Mouse (Mus musculus) gastrocnemius, postnatal 14 days (tissue): ENCODE measurements around the gene Cd244a. TPM values are rescaled to one million over a fixed set of nuclear protein-coding genes. Genes with fewer than 3 reads are reported as not detected.

ENCODE experiments used
- DNase-seq: peaks from one replicate; pipeline ENCODE4 v3.0.0; 2021; ENCODE audit warnings: mixed read lengths
- intact Hi-C: fragments of 180-260 bp; cut with DNase I; formaldehyde crosslinking; loops from one replicate; pipeline ENCODE4 v1.15.1; 2025; ENCODE audit warnings: low total_unique reads
- total RNA-seq, 2 experiments: library from RNA; stranded (reverse); gene quantifications; 2 replicates each; pipeline ENCODE4 v1.2.3; 2021

The Cd244a gene
- total RNA-seq, 2 experiments from 2014 or later: not detected

DNA sequence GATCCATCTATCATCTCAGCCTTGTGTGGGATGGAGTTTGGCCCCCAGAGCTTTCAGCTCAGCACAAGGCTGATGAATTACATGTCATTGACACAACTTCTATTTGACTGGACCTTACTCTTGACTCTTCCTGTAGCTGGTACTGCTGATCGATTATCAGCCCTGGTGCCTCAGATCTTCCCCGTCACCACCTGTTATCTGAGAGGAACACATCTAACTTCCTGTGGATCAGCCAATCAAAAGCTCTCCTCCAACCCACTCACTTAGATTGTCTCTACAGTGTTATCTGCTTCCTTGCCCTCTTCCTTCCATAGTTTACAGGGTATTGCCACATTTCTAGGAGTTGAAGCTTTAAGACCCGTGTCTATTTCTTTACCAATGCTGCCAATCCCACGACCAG is 6.9 kb downstream of the Cd244a start:
- DNase-seq: no peak

DNA sequence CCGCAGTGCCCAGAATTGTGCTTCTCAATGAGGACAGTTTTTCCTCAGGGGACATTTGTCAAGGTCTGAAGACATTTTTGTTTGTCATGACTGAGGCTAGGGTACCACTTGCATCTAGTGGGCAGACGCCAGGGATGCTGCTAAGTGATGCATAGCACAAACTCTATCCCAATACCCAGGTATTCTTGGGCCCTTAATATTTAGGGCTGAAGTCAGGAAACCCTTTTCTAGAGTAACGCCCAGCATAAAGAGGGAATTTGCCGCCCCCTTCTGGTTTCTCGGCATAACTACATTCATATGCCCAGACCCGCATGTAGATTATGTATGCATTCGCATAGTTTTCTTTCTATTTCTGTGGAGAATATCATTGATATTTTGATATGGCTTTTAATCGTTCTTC is 7.8 kb downstream of the Cd244a start:
- DNase-seq: peak; percentile 22

More for the DNA sequence above, 6.9 kb downstream of the Cd244a start:
- intact Hi-C loops: loop anchor here (10.0 kb wide), 1 partner anchor 181 kb away; the partner anchor contains the start of gene Arhgap30

DNA sequence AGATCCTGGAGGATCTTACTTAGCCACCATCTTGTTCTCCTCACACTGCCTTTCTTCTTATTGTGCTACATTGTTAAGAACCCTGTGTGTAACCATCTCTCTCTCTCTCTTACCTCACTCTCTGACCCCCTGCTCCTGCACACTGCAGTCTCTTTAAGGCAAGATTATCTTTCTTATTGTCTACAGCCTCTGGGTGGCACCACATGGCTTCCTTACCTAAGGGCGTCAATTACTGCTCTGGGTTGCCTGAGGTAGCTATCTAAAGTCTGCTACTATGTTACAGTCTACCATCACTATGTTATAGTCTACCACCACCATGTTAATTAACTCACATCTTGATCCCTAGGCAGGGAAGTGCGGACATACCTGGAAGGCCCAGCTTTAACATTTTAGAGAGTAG is 9.4 kb downstream of the Cd244a start:
- intact Hi-C loops: loop anchor here (10.0 kb wide), 1 partner anchor 184 kb away; the partner anchor contains the start of gene Arhgap30

More for the DNA sequence above, 7.8 kb downstream of the Cd244a start:
- intact Hi-C loops: loop anchor here (10.0 kb wide), 1 partner anchor 182 kb away; the partner anchor contains the start of gene Arhgap30

DNA sequence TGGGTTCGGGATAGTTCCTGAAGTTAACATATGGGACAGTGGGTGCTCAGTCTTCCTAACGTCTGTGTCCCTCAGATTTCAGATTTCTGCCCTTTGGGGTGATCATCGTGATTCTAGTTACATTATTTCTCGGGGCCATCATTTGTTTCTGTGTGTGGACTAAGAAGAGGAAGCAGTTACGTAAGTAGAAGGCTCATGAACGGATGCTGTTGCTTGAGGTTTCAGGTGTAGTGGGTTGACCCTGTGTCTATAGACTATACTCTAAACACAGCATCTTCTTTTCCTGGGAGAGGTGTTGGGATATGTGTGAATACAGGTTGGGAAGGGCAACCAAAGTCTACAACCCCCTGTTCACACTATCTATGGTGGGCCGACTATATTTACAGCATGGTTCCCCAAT is 18.2 kb downstream of the Cd244a start:
- DNase-seq: no peak
- intact Hi-C loops: no loop called here

More for the DNA sequence above, 9.4 kb downstream of the Cd244a start:
- no peak for DNase-seq

DNA sequence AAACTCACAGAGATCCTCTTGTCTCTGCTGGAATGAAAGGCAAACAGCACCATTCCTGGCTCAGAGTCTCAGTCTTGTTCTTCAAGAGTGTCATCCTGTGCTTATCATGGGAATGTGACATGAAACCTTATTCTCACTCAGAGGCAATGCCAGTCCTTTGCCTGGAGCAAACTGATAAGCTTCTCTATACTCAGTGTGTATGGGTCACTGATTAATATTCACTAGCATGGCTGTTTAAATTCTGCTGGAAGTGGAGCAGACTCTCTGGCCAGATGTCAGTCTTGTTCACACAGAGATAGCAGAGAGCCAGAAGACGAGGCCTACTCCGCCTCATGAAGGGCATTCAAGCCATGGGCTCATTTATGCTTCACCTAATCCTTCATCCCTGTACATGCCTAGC is 25.6 kb downstream of the Cd244a start:
- no peak for DNase-seq
- intact Hi-C loops: no loop called here

DNA sequence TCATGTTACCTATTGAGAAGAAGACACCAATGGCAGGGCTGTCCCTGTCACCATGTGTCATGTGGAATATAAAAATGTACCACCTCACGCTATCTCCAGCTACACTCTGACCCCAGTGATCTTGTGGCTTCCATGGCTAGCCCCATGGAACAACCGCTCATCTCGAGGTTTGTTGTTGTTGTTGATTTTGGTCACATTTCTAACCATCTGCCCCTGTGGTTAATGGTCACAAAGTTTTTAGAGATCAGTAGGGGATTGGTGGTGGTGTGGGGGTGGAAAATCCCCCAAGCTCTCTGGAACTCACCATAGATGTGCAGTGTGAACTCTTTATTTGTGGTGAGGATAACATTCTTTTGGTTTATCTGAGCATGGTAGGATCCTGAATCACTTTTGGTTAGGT is 45.7 kb downstream of the Cd244a start:
- DNase-seq: no peak
- intact Hi-C loops: no loop called here

DNA sequence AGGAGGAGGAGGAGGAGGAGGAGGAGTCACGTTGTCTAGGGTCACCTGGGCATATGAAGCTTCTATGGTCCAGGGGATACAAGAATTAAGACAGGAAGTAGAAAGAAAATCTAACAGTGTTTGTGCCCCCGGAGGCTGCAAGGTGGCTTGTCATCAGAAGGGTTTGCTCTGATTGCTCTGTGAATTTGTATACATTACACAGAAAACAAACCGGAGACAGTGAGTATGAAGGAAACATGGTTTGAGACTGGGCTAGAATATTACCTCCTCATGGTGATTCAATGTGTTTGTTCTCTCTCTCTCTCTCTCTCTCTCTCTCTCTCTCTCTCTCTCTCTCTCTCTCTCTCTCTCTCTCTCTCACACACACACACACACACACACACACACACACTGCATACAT is 47.7 kb downstream of the Cd244a start:
- DNase-seq: no peak
- intact Hi-C loops: no loop called here

DNA sequence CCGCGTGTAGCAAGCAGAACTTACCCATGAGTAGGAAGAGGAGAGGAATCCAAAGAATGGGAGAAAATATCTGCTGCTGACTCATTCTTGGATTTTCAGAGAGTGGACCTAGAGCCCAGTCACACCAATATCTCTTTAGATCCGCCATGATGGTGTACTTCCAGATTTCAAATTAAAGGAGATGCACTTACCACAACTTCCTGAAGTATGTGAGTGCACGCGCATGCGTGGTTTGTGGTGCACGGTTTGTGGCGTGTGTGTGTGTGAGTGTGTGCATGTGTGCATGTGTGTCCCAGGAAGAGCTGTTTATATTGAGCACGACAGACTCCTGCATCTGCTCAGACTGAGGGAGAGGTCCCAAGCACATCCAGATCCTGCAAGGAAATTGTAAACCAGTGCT is 48.2 kb downstream of the Cd244a start, which contains the start of gene Ly9:
Ly9 (minus strand) TSS at position 235 of the 400 bp plus-strand sequence.
- intact Hi-C loops: no loop called here

DNA sequence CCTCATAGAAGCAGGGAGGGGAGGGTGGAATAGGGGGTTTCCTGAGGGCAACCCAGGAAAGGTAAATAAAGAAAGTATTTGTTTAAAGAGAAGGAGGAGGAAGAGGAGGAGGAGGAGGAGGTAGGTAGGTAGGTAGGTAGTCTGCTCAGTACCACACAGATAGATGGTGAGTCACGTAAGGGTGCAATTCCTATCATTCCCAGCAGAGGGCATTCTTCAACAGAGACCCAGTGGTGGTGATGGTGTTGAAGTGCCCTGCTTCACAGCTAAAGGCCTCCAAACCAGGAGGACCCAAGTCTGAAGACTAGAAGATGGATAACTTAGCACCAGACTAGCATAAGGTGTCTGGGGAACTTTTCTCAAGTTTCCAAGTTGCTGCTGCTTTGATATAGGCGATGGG is 51.0 kb downstream of the Cd244a start:
- intact Hi-C loops: no loop called here
- no peak for DNase-seq

More for the DNA sequence above, 48.2 kb downstream of the Cd244a start, which contains the start of gene Ly9:
- DNase-seq: no peak

DNA sequence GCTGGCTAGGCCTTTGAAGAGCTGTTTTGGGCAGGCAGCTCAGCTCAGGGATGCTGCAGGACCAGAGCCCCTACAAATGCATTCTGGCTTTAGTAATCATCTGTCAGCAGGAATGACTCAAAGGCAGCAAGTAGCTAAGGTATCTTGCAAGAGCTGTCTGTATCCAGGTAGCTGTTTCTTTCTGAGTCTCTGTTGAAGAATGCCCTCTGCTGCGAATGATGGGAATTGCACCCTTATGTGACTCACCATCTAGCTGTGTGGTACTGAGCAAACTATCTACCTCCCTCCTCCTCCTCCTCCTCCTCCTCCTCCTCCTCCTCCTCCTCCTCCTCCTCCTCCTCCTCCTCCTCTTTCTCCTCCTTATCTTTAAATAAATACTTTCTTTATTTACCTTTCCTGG is 51.8 kb downstream of the Cd244a start:
- no peak for DNase-seq
- intact Hi-C loops: no loop called here

DNA sequence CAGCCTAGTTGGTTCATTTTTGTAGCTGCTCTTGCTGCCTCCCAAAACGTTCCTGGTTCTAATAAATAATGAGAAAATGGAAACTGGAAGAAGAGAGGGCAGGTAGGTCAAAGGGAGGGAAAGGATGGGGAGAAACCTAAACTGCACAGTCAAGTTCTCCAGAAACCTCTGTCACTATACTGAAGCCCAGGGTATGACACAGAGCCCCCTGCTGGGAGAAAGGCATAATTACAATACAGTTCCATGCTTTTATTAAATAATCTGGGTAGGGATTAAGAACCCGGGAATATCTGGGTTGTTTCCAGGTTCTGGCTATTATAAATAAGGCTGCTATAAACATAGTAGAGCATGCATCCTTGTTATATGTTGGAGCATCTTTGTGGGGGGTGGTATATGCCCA is 55.0 kb downstream of the Cd244a start:
- DNase-seq: no peak
- intact Hi-C loops: no loop called here

DNA sequence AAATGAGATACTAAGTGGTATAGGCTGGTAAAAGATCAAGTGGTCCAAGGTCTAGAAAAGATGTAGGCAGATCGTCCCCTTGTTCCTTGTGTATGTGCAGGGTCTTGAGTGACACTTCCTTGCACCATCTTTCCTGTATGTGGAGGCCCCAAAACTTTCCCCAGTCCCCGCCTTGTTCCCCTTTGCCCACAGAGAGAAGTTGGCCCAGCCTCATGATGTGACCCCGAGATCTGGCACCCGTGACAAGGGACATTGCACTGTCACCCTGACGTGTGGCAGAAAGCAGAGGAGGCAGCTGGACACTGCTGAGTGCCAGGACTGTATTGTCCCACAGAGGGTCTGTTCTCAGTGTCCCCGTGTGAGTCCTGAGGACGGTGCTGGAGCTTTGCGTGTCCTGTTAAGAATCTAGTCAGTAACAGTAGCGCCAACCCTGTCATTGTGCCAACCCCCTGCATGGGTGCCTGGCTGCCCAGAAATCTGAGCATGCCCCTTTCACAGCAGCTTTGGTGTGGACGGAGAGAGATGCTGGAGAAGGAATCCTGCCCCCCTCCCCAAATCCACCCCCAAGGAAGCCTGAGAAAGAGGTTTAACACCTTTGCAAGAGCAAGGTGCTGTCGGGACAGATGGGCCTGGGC is 58.0 kb downstream of the Cd244a start:
- intact Hi-C loops: no loop called here
- DNase-seq: no peak

DNA sequence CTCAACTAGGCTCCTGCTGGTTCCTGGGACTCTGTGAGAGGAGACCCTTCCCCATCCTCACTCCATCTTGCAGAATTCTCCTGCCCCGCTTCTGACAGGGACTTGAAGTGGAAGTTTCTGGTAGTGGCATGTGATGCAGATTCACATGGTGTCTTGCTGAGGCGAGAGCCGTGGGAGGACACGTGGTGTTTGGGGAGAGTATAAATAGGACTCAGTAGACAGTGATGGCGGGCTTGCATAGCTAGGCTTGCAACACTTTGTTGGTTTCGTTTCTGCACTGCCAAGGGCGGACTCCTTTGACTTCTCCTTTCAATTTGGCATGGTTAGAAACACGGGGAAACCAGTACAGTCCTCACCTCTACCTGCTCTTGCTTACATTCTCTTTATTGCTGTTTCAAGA is 60.0 kb downstream of the Cd244a start:
- DNase-seq: peak; percentile 13
- intact Hi-C loops: no loop called here

DNA sequence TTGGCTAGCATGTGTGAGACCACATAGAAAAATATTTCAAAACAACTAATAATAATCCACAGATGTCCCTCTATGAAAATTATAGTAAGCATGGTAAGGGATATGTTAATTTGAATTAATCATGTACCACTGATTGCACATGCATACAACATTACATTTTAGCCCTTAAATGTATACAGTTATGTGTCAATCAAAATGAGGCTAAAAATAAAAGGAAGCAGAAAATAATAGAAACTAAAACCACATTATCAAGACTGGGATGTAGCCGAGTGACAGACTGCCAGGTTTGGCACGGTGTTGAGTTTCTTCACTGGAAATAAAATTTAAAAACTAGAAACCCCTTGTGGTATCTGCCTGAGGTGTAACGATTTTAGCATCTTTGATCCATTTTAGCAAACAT is 60.7 kb downstream of the Cd244a start:
- intact Hi-C loops: no loop called here
- DNase-seq: no peak

DNA sequence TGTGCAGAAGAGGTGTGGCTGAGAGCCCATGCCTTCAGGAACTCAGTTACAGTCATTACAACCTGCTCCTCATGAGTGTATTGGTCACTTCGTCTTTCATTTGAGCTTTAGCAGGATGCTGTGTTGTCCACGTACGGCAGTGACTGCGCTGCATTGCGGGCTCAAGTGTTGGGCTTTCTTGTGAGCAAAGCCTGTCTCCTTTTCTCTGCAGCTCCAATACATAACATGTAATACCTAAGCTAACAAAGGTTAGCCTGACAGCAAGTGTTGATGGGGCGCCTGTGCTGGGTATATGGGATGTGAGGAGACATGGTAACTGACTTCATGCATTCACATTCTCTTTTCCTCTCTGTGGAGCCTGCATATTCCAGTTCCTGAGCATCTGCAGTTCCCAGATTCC is 61.1 kb downstream of the Cd244a start:
- intact Hi-C loops: no loop called here
- no peak for DNase-seq

DNA sequence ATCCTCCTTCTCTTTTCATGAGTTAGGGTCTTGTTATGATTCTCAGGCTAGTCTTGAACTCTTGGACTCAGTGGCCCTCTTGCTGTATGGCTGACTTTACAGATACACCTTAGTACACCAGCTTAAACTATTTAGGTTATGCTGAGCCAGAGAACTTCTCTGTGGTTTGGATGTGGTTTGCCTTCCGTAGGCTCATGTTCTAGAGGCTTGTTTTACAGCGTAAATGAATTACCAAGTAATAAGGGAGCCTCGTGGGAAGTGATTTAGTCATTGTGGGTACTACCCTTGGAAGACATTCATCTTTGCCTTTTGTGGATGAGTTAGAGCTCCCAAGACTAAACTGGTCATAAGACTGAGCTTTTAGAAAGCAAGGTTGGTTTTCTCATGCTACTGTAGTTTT is 68.8 kb downstream of the Cd244a start:
- intact Hi-C loops: no loop called here
- DNase-seq: no peak

DNA sequence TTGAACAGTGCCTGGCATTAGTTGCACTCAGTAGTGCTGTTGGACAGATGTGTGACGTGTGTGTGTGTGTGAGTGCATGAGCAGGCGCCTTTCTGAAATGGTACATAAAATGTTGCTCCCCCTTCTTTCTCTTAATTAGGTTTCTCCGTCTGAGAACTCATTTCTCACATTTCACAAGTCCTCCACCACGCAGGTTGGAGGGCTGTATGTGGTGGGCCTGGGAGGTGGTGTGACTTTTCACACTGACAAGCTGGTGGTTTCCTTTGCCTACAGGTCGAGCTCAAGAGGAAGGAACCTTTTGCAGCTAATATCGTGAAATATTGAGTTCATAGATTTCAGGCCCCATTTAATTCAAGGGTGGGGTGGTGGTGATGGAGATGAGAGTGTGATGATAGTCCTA is 70.2 kb downstream of the Cd244a start:
- intact Hi-C loops: no loop called here
- no peak for DNase-seq

DNA sequence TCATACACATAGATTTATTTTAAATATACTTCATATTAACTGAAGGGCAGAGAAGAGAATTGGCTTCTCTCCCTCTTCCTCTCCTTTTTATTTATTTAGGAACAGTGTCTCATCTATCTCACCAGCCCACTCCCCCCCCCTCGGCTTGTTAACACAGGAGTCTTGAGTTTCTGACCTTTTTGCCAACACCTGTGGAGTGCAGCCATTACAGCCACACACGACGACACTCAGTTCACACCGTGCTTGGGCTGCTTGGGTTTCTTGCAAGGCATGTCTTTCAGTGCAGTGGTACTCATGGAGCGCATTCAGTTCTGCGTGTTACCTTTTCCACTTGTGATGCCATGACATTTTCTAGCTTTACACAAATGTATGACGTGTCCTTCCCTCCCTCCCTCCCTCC is 71.0 kb downstream of the Cd244a start:
- DNase-seq: no peak
- intact Hi-C loops: no loop called here

DNA sequence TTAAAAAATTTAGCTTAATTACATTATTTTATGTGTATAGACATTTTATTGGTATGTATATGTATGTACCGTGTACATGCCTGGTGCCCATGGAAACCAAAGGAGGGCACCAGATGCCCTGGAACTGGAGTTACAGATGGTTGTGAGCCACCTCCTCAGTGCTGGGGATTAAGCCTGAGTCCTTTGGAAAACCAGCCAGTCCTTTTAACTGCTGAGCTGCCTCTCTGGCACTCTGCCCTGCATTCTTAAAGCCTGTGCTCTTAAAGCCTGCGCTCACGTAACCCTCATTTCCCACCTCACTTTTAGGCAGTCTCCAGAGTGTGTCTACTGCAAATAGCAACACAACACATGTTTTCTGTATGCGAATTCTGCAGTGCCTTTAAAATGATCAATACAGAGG is 71.9 kb downstream of the Cd244a start:
- DNase-seq: no peak
- intact Hi-C loops: no loop called here

DNA sequence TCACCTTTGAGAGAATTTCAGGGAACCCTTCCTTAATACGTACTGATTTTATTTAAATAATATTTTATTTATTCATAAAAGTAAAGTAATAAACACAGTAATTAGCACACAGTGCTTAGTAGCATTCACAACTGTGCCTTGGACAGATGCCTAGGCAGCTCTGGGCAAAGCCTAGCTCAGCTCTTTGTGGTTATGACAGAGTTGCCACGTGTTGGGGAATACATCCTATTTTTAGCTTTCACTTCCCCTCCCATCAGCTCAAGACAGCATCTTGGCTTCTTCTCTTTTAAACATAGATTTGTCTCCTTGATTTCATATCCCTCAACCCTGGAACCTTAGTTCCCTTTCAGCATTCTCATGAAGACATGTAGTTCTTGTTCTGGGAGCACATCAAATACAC is 72.5 kb downstream of the Cd244a start:
- DNase-seq: no peak
- intact Hi-C loops: no loop called here

DNA sequence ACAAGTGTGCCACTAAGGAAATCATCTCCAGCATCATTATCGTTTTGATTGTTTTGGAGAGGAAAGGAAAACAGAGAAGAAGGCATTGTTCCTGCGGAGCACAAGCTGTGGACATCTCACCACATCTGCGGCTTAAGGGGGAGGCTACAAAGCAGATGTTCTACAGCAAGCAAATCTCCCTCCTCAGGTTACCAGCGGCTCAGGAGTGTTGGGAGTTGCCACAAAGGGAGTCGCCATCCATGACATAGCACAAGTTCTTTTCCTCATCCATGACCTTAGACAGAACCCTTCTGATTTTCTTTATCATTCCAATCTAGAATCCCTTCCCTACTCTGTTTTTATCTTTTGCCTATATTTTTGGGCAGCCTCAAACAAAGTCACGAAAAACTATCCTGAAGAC is 76.7 kb downstream of the Cd244a start:
- no peak for DNase-seq
- intact Hi-C loops: no loop called here

DNA sequence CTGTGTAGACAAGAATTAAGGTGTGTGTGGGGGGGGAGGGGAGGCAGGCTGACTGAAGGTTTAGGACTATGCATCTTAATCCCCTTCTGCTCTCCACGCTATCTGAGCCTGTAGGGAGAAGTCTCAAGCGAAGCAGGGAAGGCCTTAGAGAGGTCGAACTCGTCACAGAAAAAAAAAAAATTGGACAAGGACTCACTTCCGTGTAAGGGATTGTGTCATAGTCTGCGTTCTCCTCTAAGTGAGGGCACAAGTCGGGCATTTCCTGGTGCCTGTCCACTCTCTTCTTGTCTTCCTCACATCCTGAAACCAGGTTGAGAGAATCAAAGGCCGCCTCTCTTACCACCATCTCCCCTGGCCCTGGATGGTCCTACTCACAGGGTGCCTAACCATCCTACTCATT is 78.1 kb downstream of the Cd244a start:
- no peak for DNase-seq
- intact Hi-C loops: no loop called here
